Mouse (Mus musculus) small intestine, adult 2 months (tissue): ENCODE measurements around the gene Dmbt1.

Source experiments
- CTCF ChIP-seq: fragments of 200-500 bp; IDR thresholded peaks from 2 replicates; pipeline ENCODE4 v1.5.1; 2012; ENCODE audit warnings: low read depth, mild to moderate bottlenecking, control low read depth, inconsistent platforms, low read length, moderate library complexity, mixed read lengths; ENCODE audit not compliant: insufficient replicate concordance, insufficient read length; ENCODE audit errors: extremely low read depth
- POLR2A ChIP-seq: fragments of 200-500 bp; IDR thresholded peaks from 2 replicates; pipeline ENCODE4 v1.6.1; 2012; ENCODE audit warnings: low read depth, mild to moderate bottlenecking, control low read depth, inconsistent platforms, low read length, moderate library complexity

GRCm38 (mm10) chr7:131062541-131062940 lies 30.7 kb downstream of the Dmbt1 start:
- TF ChIP-seq CTCF (no peak), POLR2A (no peak)
